Mouse (Mus musculus) MN1 (cell line): ENCODE data around the gene Gp1ba.

Experiments
- DNase-seq: peaks from one replicate; pipeline ENCODE4 v3.0.0-alpha.2; 2016; ENCODE audit warnings: low spot score

The Gp1ba gene

GRCm38 (mm10) chr11:70629557-70629956, 9.4 kb upstream of the Gp1ba start:
- no peak for DNase-seq

GRCm38 (mm10) chr11:70630129-70630528, 8.8 kb upstream of the Gp1ba start:
- DNase-seq: no peak

GRCm38 (mm10) chr11:70635601-70636000, 3.3 kb upstream of the Gp1ba start:
- no peak for DNase-seq

- DNase-seq: no peak
Observed at GRCm38 (mm10) chr11:70637764-70638163, 1.2 kb upstream of the Gp1ba start.

- no peak for DNase-seq
Observed at GRCm38 (mm10) chr11:70638293-70638692, 629 bp upstream of the Gp1ba start.

GRCm38 (mm10) chr11:70639976-70640375, 1.1 kb downstream of the Gp1ba start:
- DNase-seq: no peak

- DNase-seq: no peak
Observed at GRCm38 (mm10) chr11:70641241-70641640, 2.3 kb downstream of the Gp1ba start.

GRCm38 (mm10) chr11:70643051-70643450, 4.1 kb downstream of the Gp1ba start:
- DNase-seq: no peak

- no peak for DNase-seq
Observed at GRCm38 (mm10) chr11:70644564-70645103, 5.7 kb downstream of the Gp1ba start.

GRCm38 (mm10) chr11:70645461-70646258, 6.7 kb downstream of the Gp1ba start:
- DNase-seq: no peak

GRCm38 (mm10) chr11:70646259-70646555, 7.3 kb downstream of the Gp1ba start:
- DNase-seq: no peak

- peak; percentile 99 for DNase-seq
Observed at GRCm38 (mm10) chr11:70646691-70647650, 8.0 kb downstream of the Gp1ba start, which contains the start of the genes Rnf167 and Slc25a11. TSS of gene Rnf167 (plus strand) at chr11:70647235. TSS of gene Slc25a11 (minus strand) at chr11:70647479.

GRCm38 (mm10) chr11:70647716-70648420, 8.9 kb downstream of the Gp1ba start:
- DNase-seq: no peak

- no peak for DNase-seq
Observed at GRCm38 (mm10) chr11:70648512-70648911, 9.6 kb downstream of the Gp1ba start.

- no peak for DNase-seq
Observed at GRCm38 (mm10) chr11:70649185-70649734, 10.3 kb downstream of the Gp1ba start.

GRCm38 (mm10) chr11:70650322-70651175, 11.6 kb downstream of the Gp1ba start:
- DNase-seq: no peak

- DNase-seq: no peak
Observed at GRCm38 (mm10) chr11:70651391-70651790, 12.5 kb downstream of the Gp1ba start.

GRCm38 (mm10) chr11:70652029-70652883, 13.3 kb downstream of the Gp1ba start:
- no peak for DNase-seq

- DNase-seq: no peak
Observed at GRCm38 (mm10) chr11:70652884-70653344, 14.0 kb downstream of the Gp1ba start.
